Comparison of ENCODE assay signal across 8 mouse cellular contexts in the genomic region with DNA sequence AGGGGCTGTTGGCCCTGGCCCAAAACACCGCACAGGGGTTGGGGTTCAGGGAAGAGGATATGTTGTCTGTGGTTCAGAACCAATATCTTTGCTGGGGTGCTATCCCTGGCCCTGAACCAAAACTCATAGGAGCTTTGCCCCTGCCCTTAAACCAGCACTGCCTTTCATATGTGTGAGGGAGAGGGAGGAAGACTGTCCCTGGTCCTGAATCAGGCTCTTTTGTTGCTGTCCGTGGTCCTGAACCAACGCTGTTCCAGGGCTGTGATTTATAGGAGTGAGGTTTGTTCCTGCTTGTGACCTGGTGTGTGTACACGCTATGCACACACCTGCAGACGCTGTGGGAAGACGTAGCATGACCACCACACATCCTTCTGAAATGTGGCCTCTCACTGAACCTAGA.
A peak's percentile ranks its signal among the peaks of the same experiment; 100 is the strongest.
DNase-seq lines count a peak whose midpoint lies in the region; TF ChIP-seq lines count a peak whose summit lies in the region.

No protein-coding gene starts in this region.

- no peaks in the 10 kb centered on the region for H3K36me3 ChIP-seq in heart, adult 2 months (ENCODE audit: control insufficient read depth, insufficient read depth, low read length)

- DNase-seq in heart, adult 2 months, result peak; percentile 22 to 63
- no peak for DNase-seq in heart, adult 11 months
- DNase-seq in adrenal gland, postnatal 14 days, result peak; percentile 74
- peak; percentile 8 to 25 for DNase-seq in heart, adult 9 months (ENCODE audit: low spot score in 2 of 2)
- peak; percentile 84 for DNase-seq in kidney, postnatal 10 days
- peak; percentile 86 for DNase-seq in mesoderm, embryonic 11.5 days (ENCODE audit: low read depth, low spot score)
- DNase-seq in layer of hippocampus, adult 9-11 months, result no peak
- DNase-seq in thymus, postnatal 0 days (ENCODE audit: low spot score), result no peak

- intact Hi-C loops in heart, adult 2 months (cut with DNase I), result loop anchor here (10.0 kb wide), 1 partner anchor 120 kb away; no protein-coding TSS in a partner anchor

- H3K79me2 ChIP-seq in heart, adult 2 months (replicated peaks; ENCODE audit: control insufficient read depth, insufficient read depth, low read length), result no peaks in the 10 kb centered on the region

- H3K4me3 ChIP-seq in heart, adult 2 months, result no peak overlapping the region

- no peak for TF ChIP-seq EP300 in heart, adult 2 months (IDR thresholded peaks at IDR 0.05; ENCODE audit: insufficient read depth, low read depth, low read length)

- TF ChIP-seq CTCF in heart, adult 2 months (IDR thresholded peaks at IDR 0.05), result no peak

- H3K4me1 ChIP-seq in heart, adult 2 months (ENCODE audit: control insufficient read depth, insufficient read depth, low read length), result no peaks in the 10 kb centered on the region

- 31% methylated on average over 6 of the region's 6 CpGs for WGBS in heart, adult 2 months

- H3K27ac ChIP-seq in heart, adult 2 months, result no peak overlapping the region

- no peak for TF ChIP-seq POLR2A in heart, adult 2 months (IDR thresholded peaks at IDR 0.05; ENCODE audit: insufficient read depth, low read depth, low read length)

- no peaks in the 10 kb centered on the region for H3K27me3 ChIP-seq in heart, adult 2 months (ENCODE audit: control insufficient read depth, insufficient read depth, low read length)

- H3K9ac ChIP-seq in heart, adult 2 months (ENCODE audit: low read depth, low read length), result no peak overlapping the region

Comparison
In these comparisons a context has a peak if more than half of its experiments do, and no peak if none do; other contexts are left out.
1. DNase-seq: peak in heart, adult 2 months (2 of 2), adrenal gland, postnatal 14 days (single experiment), heart, adult 9 months (2 of 2), kidney, postnatal 10 days (single experiment) and mesoderm, embryonic 11.5 days (single experiment); none in heart, adult 11 months (single experiment), layer of hippocampus, adult 9-11 months (single experiment) and thymus, postnatal 0 days (single experiment).